ENCODE assay signal across 8 mouse cellular contexts in the genomic region with DNA sequence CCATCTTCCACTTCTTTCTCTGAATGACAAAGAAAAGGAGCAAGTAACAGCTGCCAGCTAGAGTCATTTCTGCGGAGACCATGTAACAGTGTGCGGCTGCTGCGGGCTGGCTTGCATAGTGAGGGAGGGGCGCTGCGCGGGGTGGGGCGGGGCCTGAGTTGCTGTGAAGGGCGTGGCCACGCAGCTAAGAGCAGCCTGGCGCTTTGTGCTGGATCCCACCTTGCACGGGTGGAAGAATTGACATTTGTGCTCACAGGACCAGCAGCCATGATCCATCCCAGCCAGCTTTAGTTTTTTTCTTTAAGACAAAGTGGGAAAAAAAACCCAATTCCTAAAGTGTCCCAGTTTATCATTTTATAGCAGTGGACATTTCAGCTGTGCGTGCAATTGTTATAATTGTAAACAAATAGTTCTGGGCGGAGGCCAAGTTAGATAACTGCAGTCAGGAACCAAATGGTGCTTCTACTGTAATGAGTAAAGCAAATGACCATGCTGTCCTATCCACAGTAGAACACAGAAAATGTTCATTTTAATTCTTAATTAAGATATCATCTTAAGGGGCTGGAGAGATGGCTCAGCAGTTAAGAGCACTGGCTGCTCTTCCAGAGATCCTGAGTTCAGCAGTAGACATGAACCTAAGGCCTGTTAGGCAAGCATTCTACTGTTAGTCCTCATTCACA. TPM values are rescaled to one million over a fixed set of nuclear protein-coding genes. Genes with fewer than 3 reads are reported as not detected.
DNase-seq lines count a peak whose midpoint lies in the region; ATAC-seq and TF ChIP-seq lines count a peak whose summit lies in the region.

No protein-coding gene starts in this region.

- DNase-seq in A20 (ENCODE audit: low read depth, low spot score), result peak; percentile 84
- peak; percentile 87 for DNase-seq in MN1 (ENCODE audit: low spot score)
- peak; percentile 40 to 59 for DNase-seq in cerebellum, postnatal 36 days
- DNase-seq in heart, adult 2 months, result peak; percentile 58 to 63
- DNase-seq in lung, postnatal 0 days (ENCODE audit: low spot score), result peak; percentile 70
- peak; percentile 81 for DNase-seq in retina, postnatal 1 day
- no peak for DNase-seq in layer of hippocampus, adult 11-12 months (ENCODE audit: low spot score)

- peak overlapping the region; percentile 68 for H3K9ac ChIP-seq in heart, adult 2 months (ENCODE audit: low read depth, low read length)
- H3K9ac ChIP-seq in intestine, postnatal 0 days (ENCODE audit: low read depth, low read length), result no peak overlapping the region
- H3K9ac ChIP-seq in lung, postnatal 0 days (replicated peaks; ENCODE audit: low read depth), result no peak overlapping the region

- H3K27ac ChIP-seq in heart, adult 2 months, result no peak overlapping the region
- H3K27ac ChIP-seq in intestine, postnatal 0 days (ENCODE audit: low read depth, low read length), result no peak overlapping the region
- H3K27ac ChIP-seq in lung, postnatal 0 days (ENCODE audit: low read length), result no peak overlapping the region

- TF ChIP-seq CTCF in heart, adult 2 months (IDR thresholded peaks at IDR 0.05), result no peak
- TF ChIP-seq CTCF in intestine, postnatal 0 days (IDR thresholded peaks at IDR 0.05; ENCODE audit: low read depth), result no peak
- no peak for TF ChIP-seq CTCF in lung, postnatal 0 days (IDR thresholded peaks at IDR 0.05)

- peak overlapping the region; percentile 62 for H3K4me2 ChIP-seq in intestine, postnatal 0 days (replicated peaks; ENCODE audit: low read depth)
- H3K4me2 ChIP-seq in lung, postnatal 0 days (replicated peaks; ENCODE audit: low read depth, low read length), result peak overlapping the region; percentile 59

- ATAC-seq in intestine, postnatal 0 days, result no peak; the same call in 1 of the 2 replicates
- ATAC-seq in lung, postnatal 0 days, result peak; percentile 89

- intact Hi-C loops in heart, adult 2 months (cut with DNase I), result no loop called here

- no peaks in the 10 kb centered on the region for H3K27me3 ChIP-seq in heart, adult 2 months (ENCODE audit: control insufficient read depth, insufficient read depth, low read length)
- H3K27me3 ChIP-seq in intestine, postnatal 0 days (replicated peaks; ENCODE audit: control insufficient read depth, insufficient read depth, low read length), result no peaks in the 10 kb centered on the region
- no peaks in the 10 kb centered on the region for H3K27me3 ChIP-seq in lung, postnatal 0 days (replicated peaks; ENCODE audit: insufficient read depth, low read length)

- H3K79me2 ChIP-seq in heart, adult 2 months (replicated peaks; ENCODE audit: control insufficient read depth, insufficient read depth, low read length), result no peaks in the 10 kb centered on the region

- WGBS in heart, adult 2 months, result 4% methylated on average over 13 of the region's 13 CpGs
- WGBS in intestine, postnatal 0 days, result 4% methylated on average over 13 of the region's 13 CpGs
- WGBS in lung, postnatal 0 days, result 2% methylated on average over 13 of the region's 13 CpGs

- no peak for TF ChIP-seq EP300 in heart, adult 2 months (IDR thresholded peaks at IDR 0.05; ENCODE audit: insufficient read depth, low read depth, low read length)
- TF ChIP-seq EP300 in lung, postnatal 0 days (IDR thresholded peaks at IDR 0.05), result no peak

- H3K4me3 ChIP-seq in heart, adult 2 months, result peak overlapping the region; percentile 41
- H3K4me3 ChIP-seq in intestine, postnatal 0 days (ENCODE audit: low read depth, low read length), result peak overlapping the region; percentile 26
- H3K4me3 ChIP-seq in lung, postnatal 0 days (ENCODE audit: low read depth, low read length), result peak overlapping the region; percentile 23

- TF ChIP-seq POLR2A in heart, adult 2 months (IDR thresholded peaks at IDR 0.05; ENCODE audit: insufficient read depth, low read depth, low read length), result no peak

- no peaks in the 10 kb centered on the region for H3K9me3 ChIP-seq in intestine, postnatal 0 days (ENCODE audit: control insufficient read depth)
- no peaks in the 10 kb centered on the region for H3K9me3 ChIP-seq in lung, postnatal 0 days (ENCODE audit: low read length)

- H3K36me3 ChIP-seq in heart, adult 2 months (ENCODE audit: control insufficient read depth, insufficient read depth, low read length), result no peaks in the 10 kb centered on the region
- H3K36me3 ChIP-seq in intestine, postnatal 0 days (ENCODE audit: control insufficient read depth, insufficient read depth), result no peaks in the 10 kb centered on the region
- no peaks in the 10 kb centered on the region for H3K36me3 ChIP-seq in lung, postnatal 0 days (ENCODE audit: insufficient read depth, low read length)

- H3K4me1 ChIP-seq in heart, adult 2 months (ENCODE audit: control insufficient read depth, insufficient read depth, low read length), result peaks cover 1% of the 10 kb centered on the region
- peaks cover 7% of the 10 kb centered on the region for H3K4me1 ChIP-seq in intestine, postnatal 0 days (replicated peaks; ENCODE audit: control insufficient read depth, insufficient read depth, low read length)
- no peaks in the 10 kb centered on the region for H3K4me1 ChIP-seq in lung, postnatal 0 days (ENCODE audit: insufficient read depth, low read depth, low read length)

RNA-seq across cellular contexts. Expression of gene Sertad2, which starts 18.4 kb away (rescaled TPM):
- 10 to 100 TPM; 16.1 to 20.2 TPM for total RNA-seq in heart, adult 2 months (2021)
- polyA plus RNA-seq in heart, adult 2 months (2012; rRNA removed), result 17.7 and 21.9 TPM in 2 replicates
- 38.2 and 40.3 TPM in 2 replicates for polyA plus RNA-seq in intestine, postnatal 0 days (2015; fragmentation: Nextera tagmentation; extraction: Ambion mirVana)
- polyA plus RNA-seq in lung, postnatal 0 days (2015; fragmentation: Nextera tagmentation; extraction: Ambion mirVana), result 43.6 and 44.9 TPM in 2 replicates
